Mouse (Mus musculus) kidney, adult 9 months (tissue): ENCODE measurements around the gene 4930578G10Rik.
"Not testable (repeated sequence)": the region's sequence is repeated elsewhere in the genome, so short reads cannot be mapped to it uniquely, and the experiment has no call there.

ENCODE experiments used
- DNase-seq: peaks from one replicate; pipeline ENCODE4 v3.0.0; 2022

4930578G10Rik gene

GRCm38 (mm10) chr4:42735245-42735644 lies at the start of gene 4930578G10Rik:
TSS of gene 4930578G10Rik (plus strand) at chr4:42735545.
- DNase-seq = not testable (repeated sequence)

GRCm38 (mm10) chr4:42756477-42756876 lies 21.1 kb downstream of the 4930578G10Rik start, which contains the start of gene Ccl19:
TSS of gene Ccl19 (minus strand) at chr4:42756577.
- not testable (repeated sequence) for DNase-seq

GRCm38 (mm10) chr4:42773893-42774292 lies 38.5 kb downstream of the 4930578G10Rik start, which contains the start of gene Ccl21a:
TSS of gene Ccl21a (minus strand) at chr4:42773993.
- DNase-seq = not testable (repeated sequence)

- not testable (repeated sequence) for DNase-seq
These were observed 118.4 kb downstream of the 4930578G10Rik start, which contains the start of gene Fam205a1 for GRCm38 (mm10) chr4:42853788-42854187. TSS of gene Fam205a1 (minus strand) at chr4:42853888.

GRCm38 (mm10) chr4:42856671-42857070 lies 121.3 kb downstream of the 4930578G10Rik start, which contains the start of gene Gm12394:
TSS of gene Gm12394 (minus strand) at chr4:42856771.
- not testable (repeated sequence) for DNase-seq

- DNase-seq = not testable (repeated sequence)
These were observed 125.1 kb downstream of the 4930578G10Rik start for GRCm38 (mm10) chr4:42860483-42860882.

- DNase-seq = not testable (repeated sequence)
These were observed 128.1 kb downstream of the 4930578G10Rik start for GRCm38 (mm10) chr4:42863487-42863886.

- DNase-seq = no peak
These were observed 132.0 kb downstream of the 4930578G10Rik start for GRCm38 (mm10) chr4:42867390-42867789.

- DNase-seq = no peak
These were observed 132.8 kb downstream of the 4930578G10Rik start for GRCm38 (mm10) chr4:42868193-42868592.

- DNase-seq = no peak
These were observed 135.4 kb downstream of the 4930578G10Rik start for GRCm38 (mm10) chr4:42870748-42871147.

GRCm38 (mm10) chr4:42872151-42872550 lies 136.8 kb downstream of the 4930578G10Rik start:
- no peak for DNase-seq

- peak; percentile 13 for DNase-seq
These were observed 137.5 kb downstream of the 4930578G10Rik start for GRCm38 (mm10) chr4:42872746-42873435.

GRCm38 (mm10) chr4:42874134-42874533 lies 138.8 kb downstream of the 4930578G10Rik start, which contains the start of gene Fam205c:
TSS of gene Fam205c (minus strand) at chr4:42874234.
- no peak for DNase-seq

- peak; percentile 72 for DNase-seq
These were observed 141.4 kb downstream of the 4930578G10Rik start for GRCm38 (mm10) chr4:42876586-42877291.

GRCm38 (mm10) chr4:42877657-42878056 lies 142.3 kb downstream of the 4930578G10Rik start:
- no peak for DNase-seq

GRCm38 (mm10) chr4:42879829-42880676 lies 144.7 kb downstream of the 4930578G10Rik start:
- DNase-seq = no peak

- no peak for DNase-seq
These were observed 145.3 kb downstream of the 4930578G10Rik start for GRCm38 (mm10) chr4:42880677-42880948.

- no peak for DNase-seq
These were observed 151.6 kb downstream of the 4930578G10Rik start for GRCm38 (mm10) chr4:42886926-42887325.

GRCm38 (mm10) chr4:42888806-42889205 lies 153.5 kb downstream of the 4930578G10Rik start:
- DNase-seq = no peak

- DNase-seq = no peak
These were observed 155.8 kb downstream of the 4930578G10Rik start for GRCm38 (mm10) chr4:42891176-42891575.

- DNase-seq = no peak
These were observed 159.8 kb downstream of the 4930578G10Rik start for GRCm38 (mm10) chr4:42895118-42895517.
